Mouse (Mus musculus) kidney, postnatal 0 days (tissue): ENCODE measurements at regions not wholly inside any gene's neighbourhood (a gene's known extent, or its start where the extent isn't known, plus 50 kb on each side); places are given as distances from the start of the nearest gene placed in this dataset.

Source experiments
- ATAC-seq: fragments of 200-750 bp; cut with Nextera tagmentation; replicated peaks from 2 replicates; pipeline ENCODE4 v1.8.0; 2017; ENCODE audit warnings: low read depth, moderate number of reproducible peaks, moderate TSS enrichment, moderate library complexity; ENCODE audit not compliant: low FRiP score
- DNase-seq: peaks from one replicate; pipeline ENCODE4 v3.0.0-alpha.2; 2016; ENCODE audit warnings: low spot score
- H3K27ac ChIP-seq: fragments of 300-500 bp; sonication (generic); 2 replicates; pipeline ENCODE4 v1.5.1; 2014; ENCODE audit warnings: mild to moderate bottlenecking
- H3K27me3 ChIP-seq: fragments of 300-500 bp; sonication (generic); 2 replicates; pipeline ENCODE4 v1.6.1; 2014; ENCODE audit warnings: low read length, mixed read lengths; ENCODE audit not compliant: insufficient read depth
- H3K36me3 ChIP-seq: fragments of 300-500 bp; sonication (generic); 2 replicates; pipeline ENCODE4 v1.6.1; 2014; ENCODE audit warnings: low read length, mixed read lengths; ENCODE audit not compliant: insufficient read depth
- H3K4me1 ChIP-seq: fragments of 300-500 bp; sonication (generic); replicated peaks from 2 replicates; pipeline ENCODE4 v1.6.1; 2014; ENCODE audit warnings: antibody characterized with exemption, low read length, mixed read lengths; ENCODE audit not compliant: insufficient read depth
- H3K4me2 ChIP-seq: fragments of 300-500 bp; sonication (generic); 2 replicates; pipeline ENCODE4 v1.6.1; 2014; ENCODE audit warnings: mild to moderate bottlenecking, low read length, moderate library complexity, mixed read lengths
- H3K4me3 ChIP-seq: fragments of 300-500 bp; sonication (generic); replicated peaks from 2 replicates; pipeline ENCODE4 v1.5.1; 2014; ENCODE audit warnings: low read depth, low read length
- H3K9ac ChIP-seq: fragments of 300-500 bp; sonication (generic); 2 replicates; pipeline ENCODE4 v1.6.1; 2014; ENCODE audit warnings: low read depth, low read length
- H3K9me3 ChIP-seq: fragments of 300-500 bp; sonication (generic); replicated peaks from 2 replicates; pipeline ENCODE4 v1.6.1; 2016; ENCODE audit warnings: low read length, inconsistent platforms, mixed read lengths
- CTCF ChIP-seq: IDR thresholded peaks from 2 replicates; pipeline ENCODE4 v1.5.1; 2016; ENCODE audit warnings: antibody characterized with exemption, low read depth, mild to moderate bottlenecking, moderate library complexity
- WGBS: fragments of 180-500 bp; shearing (Covaris S2); extraction: QIAGEN DNeasy Blood & Tissue Kit; methylation state at CpG from one replicate; pipeline ENCODE4 v1.1.7; 2014; 5-methylcytosine and 5-hydroxymethylcytosine counted together

DNA sequence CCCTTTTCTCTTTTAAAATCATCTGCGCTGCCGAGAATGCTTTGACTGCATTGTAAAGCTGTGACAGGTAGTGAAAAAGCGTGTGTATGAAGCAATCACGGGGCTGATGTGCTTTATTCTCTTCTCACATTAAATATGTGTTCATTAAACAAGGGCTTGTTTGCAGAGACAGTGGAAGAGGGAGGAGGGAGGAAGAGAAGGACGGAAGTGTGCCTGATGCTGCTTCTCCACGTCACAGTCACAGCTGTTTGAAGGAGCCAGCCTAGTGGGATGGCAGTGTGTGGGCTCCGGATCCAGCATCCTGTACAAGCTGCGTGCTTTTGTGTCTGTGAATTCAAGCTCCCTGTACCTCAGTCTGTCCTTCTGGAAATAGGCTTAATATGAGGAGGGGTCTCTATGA lies 664.7 kb downstream of the Bcl11a start:
- Histone ChIP-seq H3K4me1 (no peaks in the 10 kb centered on the region), H3K9me3 (no peaks in the 10 kb centered on the region), H3K4me2 (no peak overlapping the region), H3K36me3 (no peaks in the 10 kb centered on the region), H3K27me3 (no peaks in the 10 kb centered on the region), H3K9ac (no peak overlapping the region), H3K27ac (no peak overlapping the region), H3K4me3 (no peak overlapping the region)
- DNase-seq (no peak), ATAC-seq (no peak; the same call in 1 of the 2 replicates)
- 72% methylated on average over 8 of the region's 8 CpGs for WGBS
- TF ChIP-seq CTCF = no peak

DNA sequence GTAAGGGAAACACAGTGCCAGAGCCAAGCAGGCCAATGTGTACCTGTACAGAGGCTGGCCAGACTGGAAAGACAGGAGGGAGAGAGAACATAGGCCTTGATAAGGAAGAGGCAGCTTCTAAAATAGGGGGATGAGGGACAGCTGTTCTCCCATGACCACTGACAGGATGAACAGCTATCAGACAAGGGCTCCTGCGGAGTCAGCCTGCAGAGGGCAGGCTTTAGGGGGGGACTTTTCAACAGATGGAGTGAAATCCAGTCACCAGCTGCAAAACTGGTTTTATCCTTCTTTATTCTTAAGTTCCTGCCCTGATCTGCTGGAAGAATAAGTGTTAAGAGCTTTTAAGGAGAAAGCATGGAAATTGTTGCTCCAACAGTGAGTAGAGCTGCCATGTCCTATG lies 665.6 kb downstream of the Bcl11a start:
- ATAC-seq (no peak), DNase-seq (no peak)
- 55% methylated on average over 1 of the region's 1 CpGs for WGBS
- no peak overlapping the region for H3K27ac ChIP-seq
- no peak overlapping the region for H3K4me2 ChIP-seq
- no peaks in the 10 kb centered on the region for H3K27me3 ChIP-seq
- H3K9me3 ChIP-seq = no peaks in the 10 kb centered on the region
- 0 out of 2 replicates have a peak, but pooled peaks have one; percentile 16 for TF ChIP-seq CTCF
- no peaks in the 10 kb centered on the region for H3K4me1 ChIP-seq
- H3K4me3 ChIP-seq = no peak overlapping the region
- H3K36me3 ChIP-seq = no peaks in the 10 kb centered on the region
- no peak overlapping the region for H3K9ac ChIP-seq

DNA sequence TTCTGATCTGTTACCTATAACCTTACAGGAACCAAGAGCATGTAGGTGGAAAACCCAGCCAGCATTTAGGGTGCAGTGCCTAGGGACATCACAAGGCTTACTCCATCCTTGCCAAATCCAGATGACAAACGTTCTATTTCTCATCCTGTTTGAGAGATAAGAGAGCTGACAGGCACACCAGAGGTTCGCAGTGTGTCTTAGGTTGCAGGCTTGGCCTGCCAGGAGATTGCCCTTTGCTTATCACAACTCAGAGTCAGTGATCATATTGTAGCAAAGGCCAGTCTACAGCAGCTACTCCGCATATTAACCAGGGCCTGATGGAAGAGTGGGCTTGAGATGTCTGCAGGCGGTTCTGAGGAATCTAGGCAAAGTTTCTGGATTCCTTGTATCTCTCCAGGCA lies 668.0 kb downstream of the Bcl11a start:
- 78% methylated on average over 4 of the region's 4 CpGs for WGBS
- Histone ChIP-seq H3K9me3 (no peaks in the 10 kb centered on the region), H3K9ac (no peak overlapping the region), H3K4me2 (no peak overlapping the region), H3K27me3 (no peaks in the 10 kb centered on the region), H3K4me1 (no peaks in the 10 kb centered on the region), H3K4me3 (no peak overlapping the region), H3K27ac (no peak overlapping the region), H3K36me3 (no peaks in the 10 kb centered on the region)
- ATAC-seq (no peak), DNase-seq (no peak)
- TF ChIP-seq CTCF = no peak

DNA sequence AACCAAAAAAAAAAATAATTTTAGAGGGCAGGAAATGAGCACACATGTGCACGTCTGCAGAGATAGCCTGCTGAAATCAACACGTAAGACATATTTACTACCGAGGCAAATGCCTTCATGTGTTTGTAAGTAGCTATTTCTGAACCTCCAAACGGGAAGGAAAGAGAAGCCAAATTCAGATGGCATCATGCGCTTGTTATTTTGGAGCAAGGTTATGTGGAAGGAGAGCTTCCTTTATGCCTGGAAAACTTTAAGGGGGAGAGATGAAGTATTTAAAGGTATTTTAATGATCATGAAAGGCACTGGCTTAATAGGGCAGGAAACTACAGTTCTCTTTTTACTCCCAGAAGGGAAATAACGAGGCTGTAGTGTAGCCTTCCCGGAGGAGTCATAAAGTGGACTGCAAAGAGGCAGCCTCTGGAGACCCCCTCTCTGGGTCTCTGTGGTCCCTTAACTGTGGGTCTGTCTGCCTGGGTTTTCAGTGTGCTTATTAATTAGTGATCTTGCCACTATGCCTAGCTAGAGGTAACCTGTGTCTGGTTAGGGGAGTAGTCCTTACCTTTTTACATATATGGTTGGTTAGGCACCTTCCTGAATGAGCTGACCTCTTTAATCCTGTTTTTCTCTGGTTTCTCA lies 672.4 kb downstream of the Bcl11a start:
- no peak overlapping the region for H3K4me2 ChIP-seq
- H3K27me3 ChIP-seq = no peaks in the 10 kb centered on the region
- WGBS = 39% methylated on average over 7 of the region's 7 CpGs
- no peaks in the 10 kb centered on the region for H3K4me1 ChIP-seq
- no peak overlapping the region for H3K27ac ChIP-seq
- ATAC-seq = no peak
- no peak overlapping the region for H3K9ac ChIP-seq
- TF ChIP-seq CTCF = no peak
- no peak overlapping the region for H3K4me3 ChIP-seq
- no peaks in the 10 kb centered on the region for H3K9me3 ChIP-seq
- no peaks in the 10 kb centered on the region for H3K36me3 ChIP-seq
- no peak for DNase-seq

DNA sequence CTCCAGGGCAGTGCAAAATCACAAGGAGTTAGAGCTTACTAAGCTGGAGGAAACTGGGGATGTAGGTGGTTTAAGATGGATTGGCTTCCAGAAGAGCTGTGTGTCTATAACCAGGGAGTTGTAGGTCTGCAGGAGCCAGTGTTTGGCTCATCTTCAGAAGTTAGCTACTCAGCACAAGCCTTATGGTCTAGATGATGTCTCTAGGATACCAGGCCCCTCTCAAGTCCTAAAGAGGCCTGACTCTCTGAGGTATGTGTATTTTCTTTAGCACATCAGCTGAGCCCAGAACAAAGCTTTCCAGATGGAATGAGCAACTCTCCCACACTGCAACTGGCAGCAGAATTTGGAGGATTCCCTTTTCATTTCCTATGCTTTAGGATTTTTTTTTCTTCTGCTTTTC lies 680.3 kb downstream of the Bcl11a start:
- Histone ChIP-seq H3K36me3 (no peaks in the 10 kb centered on the region), H3K27me3 (no peaks in the 10 kb centered on the region), H3K4me3 (no peak overlapping the region), H3K4me1 (no peaks in the 10 kb centered on the region), H3K4me2 (no peak overlapping the region), H3K9me3 (no peaks in the 10 kb centered on the region), H3K27ac (no peak overlapping the region), H3K9ac (no peak overlapping the region)
- ATAC-seq (no peak), DNase-seq (no peak)
- TF ChIP-seq CTCF = no peak

DNA sequence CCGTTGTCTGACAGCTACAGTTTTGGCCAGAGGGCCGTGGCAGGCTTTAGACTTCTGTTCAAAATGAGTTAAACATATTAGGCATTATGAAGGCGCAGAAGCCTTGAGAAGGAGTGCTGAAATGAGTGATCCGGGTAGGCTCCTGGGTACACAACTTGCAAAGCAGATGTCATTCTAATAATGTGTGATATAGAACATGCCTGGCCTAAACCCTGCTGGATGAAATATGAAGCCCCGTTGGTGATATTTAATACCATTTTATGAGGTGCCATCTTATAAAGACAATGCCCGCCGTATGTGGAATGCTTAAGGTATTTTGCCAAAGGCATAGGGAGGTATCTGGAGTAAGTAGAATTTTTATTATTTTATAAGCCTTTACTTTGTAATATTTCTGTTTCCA lies 705.6 kb downstream of the Bcl11a start:
- no peak for TF ChIP-seq CTCF
- DNase-seq = no peak

DNA sequence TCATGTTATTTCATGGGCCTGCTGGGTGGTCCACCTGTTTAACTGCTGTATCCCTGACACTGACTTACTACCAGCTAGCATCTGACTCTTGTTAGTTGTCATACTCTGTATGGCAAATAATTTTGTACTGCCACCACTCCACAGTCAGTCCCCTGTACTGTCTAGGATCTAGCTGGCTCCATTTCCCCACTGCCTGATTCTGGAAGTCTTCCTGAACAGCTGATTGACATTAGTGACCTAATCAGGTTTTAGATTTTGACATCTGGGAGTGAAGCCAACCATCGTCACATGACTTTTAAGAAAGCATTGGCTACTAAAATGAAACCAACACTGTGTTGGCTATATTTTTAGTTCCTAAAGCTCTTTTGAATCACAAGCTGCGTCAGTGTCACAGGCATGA lies 711.3 kb downstream of the Bcl11a start:
- H3K27me3 ChIP-seq = no peaks in the 10 kb centered on the region
- H3K36me3 ChIP-seq = no peaks in the 10 kb centered on the region
- ATAC-seq = no peak
- H3K9me3 ChIP-seq = no peaks in the 10 kb centered on the region
- no peak overlapping the region for H3K4me3 ChIP-seq
- no peak for TF ChIP-seq CTCF
- DNase-seq = no peak
- no peak overlapping the region for H3K9ac ChIP-seq
- no peak overlapping the region for H3K4me2 ChIP-seq
- H3K27ac ChIP-seq = no peak overlapping the region
- H3K4me1 ChIP-seq = no peaks in the 10 kb centered on the region
- 83% methylated on average over 2 of the region's 2 CpGs for WGBS

More for the DNA sequence above, 705.6 kb downstream of the Bcl11a start:
- no peaks in the 10 kb centered on the region for H3K27me3 ChIP-seq
- ATAC-seq = no peak
- no peak overlapping the region for H3K27ac ChIP-seq
- H3K36me3 ChIP-seq = no peaks in the 10 kb centered on the region
- H3K4me1 ChIP-seq = no peaks in the 10 kb centered on the region
- no peak overlapping the region for H3K4me3 ChIP-seq
- WGBS = 74% methylated on average over 7 of the region's 7 CpGs
- no peaks in the 10 kb centered on the region for H3K9me3 ChIP-seq
- H3K4me2 ChIP-seq = no peak overlapping the region
- no peak overlapping the region for H3K9ac ChIP-seq
